In genomic region chr6:55617922-55618481, GRCm38 (mm10) we compare ENCODE assay signal across 8 mouse cellular contexts.
DNase-seq lines count a peak whose midpoint lies in the region; ATAC-seq and TF ChIP-seq lines count a peak whose summit lies in the region.

No protein-coding gene starts in this region.

- H3K27me3 ChIP-seq in midbrain, embryonic 13.5 days, result no peaks in the 10 kb centered on the region
- no peaks in the 10 kb centered on the region for H3K27me3 ChIP-seq in midbrain, embryonic 11.5 days (ENCODE audit: control insufficient read depth, insufficient read depth, low read length)
- H3K27me3 ChIP-seq in kidney, adult 2 months (replicated peaks; ENCODE audit: control insufficient read depth, insufficient read depth, low read length), result no peaks in the 10 kb centered on the region

- H3K9me3 ChIP-seq in midbrain, embryonic 13.5 days, result no peaks in the 10 kb centered on the region
- no peaks in the 10 kb centered on the region for H3K9me3 ChIP-seq in midbrain, embryonic 11.5 days (ENCODE audit: control insufficient read depth, low read length)

- TF ChIP-seq POLR2A in kidney, adult 2 months (IDR thresholded peaks at IDR 0.05; ENCODE audit: low read depth, low read length), result no peak

- 40% methylated on average over 13 of the region's 13 CpGs for WGBS in midbrain, embryonic 13.5 days
- WGBS in midbrain, embryonic 11.5 days, result 72% methylated on average over 13 of the region's 13 CpGs
- WGBS in kidney, adult 2 months, result 8% methylated on average over 13 of the region's 13 CpGs

- no peaks in the 10 kb centered on the region for H3K36me3 ChIP-seq in midbrain, embryonic 13.5 days
- H3K36me3 ChIP-seq in midbrain, embryonic 11.5 days (ENCODE audit: control insufficient read depth, insufficient read depth, low read length), result no peaks in the 10 kb centered on the region
- no peaks in the 10 kb centered on the region for H3K36me3 ChIP-seq in kidney, adult 2 months (ENCODE audit: control insufficient read depth, insufficient read depth, low read length)

- no peak for TF ChIP-seq CTCF in kidney, adult 2 months (conservative IDR thresholded peaks at IDR 0.05; ENCODE audit: insufficient read depth, insufficient read length, low read depth, low read length)

- peak overlapping the region; percentile 74 for H3K27ac ChIP-seq in midbrain, embryonic 13.5 days
- H3K27ac ChIP-seq in midbrain, embryonic 11.5 days (ENCODE audit: low read depth, low read length), result no peak overlapping the region
- no peak overlapping the region for H3K27ac ChIP-seq in kidney, adult 2 months (ENCODE audit: insufficient read depth, low read depth, low read length)

- H3K4me2 ChIP-seq in midbrain, embryonic 13.5 days (replicated peaks), result peak overlapping the region; percentile 42
- no peak overlapping the region for H3K4me2 ChIP-seq in midbrain, embryonic 11.5 days

- intact Hi-C loops in gastrocnemius, postnatal 14 days (cut with DNase I; ENCODE audit: low total_unique reads), result no loop called here
- intact Hi-C loops in left cerebral cortex, postnatal 25 days (cut with DNase I), result no loop called here

- 0 out of 2 replicates have a peak overlapping the region, but pooled peaks have one; percentile 25 for H3K9ac ChIP-seq in midbrain, embryonic 13.5 days (replicated peaks)
- no peak overlapping the region for H3K9ac ChIP-seq in midbrain, embryonic 11.5 days (ENCODE audit: low read length)

- H3K4me3 ChIP-seq in midbrain, embryonic 13.5 days (replicated peaks), result no peak overlapping the region
- no peak overlapping the region for H3K4me3 ChIP-seq in midbrain, embryonic 11.5 days (ENCODE audit: low read depth, low read length)
- no peak overlapping the region; the same call in 1 of the 2 replicates for H3K4me3 ChIP-seq in kidney, adult 2 months (ENCODE audit: insufficient read depth, low read depth, low read length)

- peak; percentile 79 for ATAC-seq in midbrain, embryonic 13.5 days
- ATAC-seq in midbrain, embryonic 11.5 days (ENCODE audit: low FRiP score), result no peak

- 0 out of 2 replicates have a peak, but pooled peaks cover 2% of the 10 kb centered on the region for H3K4me1 ChIP-seq in midbrain, embryonic 13.5 days (replicated peaks)
- no peaks in the 10 kb centered on the region; the same call in 1 of the 2 replicates for H3K4me1 ChIP-seq in midbrain, embryonic 11.5 days (ENCODE audit: control insufficient read depth, insufficient read depth, low read length)
- no peaks in the 10 kb centered on the region for H3K4me1 ChIP-seq in kidney, adult 2 months (ENCODE audit: control insufficient read depth, insufficient read depth, low read length)

- DNase-seq in midbrain, embryonic 11.5 days (ENCODE audit: low spot score, missing footprints), result no peak
- DNase-seq in cerebellum, postnatal 36 days, result peak; percentile 36 to 45
- peak; percentile 35 for DNase-seq in gastrocnemius, postnatal 14 days
- peak; percentile 26 for DNase-seq in kidney, adult 2 months
- peak; percentile 72 to 73 for DNase-seq in left cerebral cortex, postnatal 25 days (ENCODE audit: low spot score in 2 of 2)
- peak; percentile 27 to 46 for DNase-seq in right cerebral cortex, postnatal 36 days (ENCODE audit: low spot score in 2 of 2)
- DNase-seq in thymus, postnatal 4 days, result no peak

Comparison
In these comparisons a context has a peak if more than half of its experiments do, and no peak if none do; other contexts are left out.
1. DNase-seq: peak in cerebellum, postnatal 36 days (2 of 2), gastrocnemius, postnatal 14 days (single experiment), kidney, adult 2 months (single experiment), left cerebral cortex, postnatal 25 days (2 of 2) and right cerebral cortex, postnatal 36 days (2 of 2); none in midbrain, embryonic 11.5 days (single experiment) and thymus, postnatal 4 days (single experiment).